Mouse (Mus musculus) Muller cell, postnatal 12 days (primary cell): ENCODE measurements at regions not wholly inside any gene's neighbourhood (a gene's known extent, or its start where the extent isn't known, plus 50 kb on each side); places are given as distances from the start of the nearest gene placed in this dataset.

Experiments used
- DNase-seq: peaks from one replicate; pipeline ENCODE4 v3.0.0-alpha.2; 2015; ENCODE audit errors: inconsistent ontology term

GRCm38 (mm10) chr1:121049684-121050083, 282.7 kb downstream of the Insig2 start:
- DNase-seq = no peak

- DNase-seq = peak; percentile 66
These were observed 281.5 kb downstream of the Insig2 start for GRCm38 (mm10) chr1:121050695-121051495.

- DNase-seq = no peak
These were observed 280.8 kb downstream of the Insig2 start for GRCm38 (mm10) chr1:121051496-121052119.

GRCm38 (mm10) chr1:121052120-121052501, 280.3 kb downstream of the Insig2 start:
- no peak for DNase-seq

- peak; percentile 47 for DNase-seq
These were observed 278.7 kb downstream of the Insig2 start for GRCm38 (mm10) chr1:121053692-121054091.

GRCm38 (mm10) chr1:121074569-121074968, 257.8 kb downstream of the Insig2 start:
- no peak for DNase-seq

- DNase-seq = peak; percentile 2
These were observed 249.6 kb downstream of the Insig2 start for GRCm38 (mm10) chr1:121082839-121083238.

- DNase-seq = peak; percentile 25
These were observed 247.2 kb downstream of the Insig2 start for GRCm38 (mm10) chr1:121085101-121085727.

- DNase-seq = peak; percentile 75
These were observed 245.1 kb downstream of the Insig2 start for GRCm38 (mm10) chr1:121087124-121087887.

GRCm38 (mm10) chr1:121090628-121091027, 241.8 kb downstream of the Insig2 start:
- no peak for DNase-seq

GRCm38 (mm10) chr1:121092870-121093269, 239.5 kb downstream of the Insig2 start:
- no peak for DNase-seq

- DNase-seq = peak; percentile 37
These were observed 235.5 kb downstream of the Insig2 start for GRCm38 (mm10) chr1:121096551-121097550.

GRCm38 (mm10) chr1:121111776-121112344, 220.5 kb downstream of the Insig2 start:
- DNase-seq = peak; percentile 91

GRCm38 (mm10) chr1:121112464-121112863, 219.9 kb downstream of the Insig2 start:
- DNase-seq = peak; percentile 94

- no peak for DNase-seq
These were observed 215.8 kb downstream of the Insig2 start for GRCm38 (mm10) chr1:121116626-121117025.

GRCm38 (mm10) chr1:121123436-121123835, 209.0 kb downstream of the Insig2 start:
- DNase-seq = no peak

- DNase-seq = no peak
These were observed 196.1 kb downstream of the Insig2 start for GRCm38 (mm10) chr1:121136284-121136683.

GRCm38 (mm10) chr1:121136846-121137245, 195.5 kb downstream of the Insig2 start:
- DNase-seq = no peak

GRCm38 (mm10) chr1:121144981-121145380, 187.4 kb downstream of the Insig2 start:
- DNase-seq = no peak

- DNase-seq = no peak
These were observed 178.9 kb downstream of the Insig2 start for GRCm38 (mm10) chr1:121153476-121153875.
